Mouse (Mus musculus) 416B (cell line): ENCODE measurements at regions not wholly inside any gene's neighbourhood (a gene's known extent, or its start where the extent isn't known, plus 50 kb on each side); places are given as distances from the start of the nearest gene placed in this dataset.

Experiments used
- DNase-seq: peaks from one replicate; pipeline ENCODE4 v3.0.0; 2011; ENCODE audit warnings: low read depth

- DNase-seq: no peak
These were observed 115.8 kb downstream of the Lnpk start for GRCm38 (mm10) chr2:74463407-74463806.

GRCm38 (mm10) chr2:74461211-74461844, 117.9 kb downstream of the Lnpk start:
- no peak for DNase-seq

GRCm38 (mm10) chr2:74454431-74454830, 124.8 kb downstream of the Lnpk start:
- no peak for DNase-seq

- DNase-seq: no peak
These were observed 126.6 kb downstream of the Lnpk start for GRCm38 (mm10) chr2:74452679-74453078.

- no peak for DNase-seq
These were observed 127.7 kb downstream of the Lnpk start for GRCm38 (mm10) chr2:74451578-74451977.

- DNase-seq: no peak
These were observed 128.2 kb downstream of the Lnpk start for GRCm38 (mm10) chr2:74451038-74451437.

GRCm38 (mm10) chr2:74450064-74450765, 129.0 kb downstream of the Lnpk start:
- no peak for DNase-seq

GRCm38 (mm10) chr2:74435184-74435911, 143.9 kb downstream of the Lnpk start:
- DNase-seq: no peak

GRCm38 (mm10) chr2:74426746-74427145, 152.5 kb downstream of the Lnpk start:
- no peak for DNase-seq

GRCm38 (mm10) chr2:74424726-74425125, 154.5 kb downstream of the Lnpk start:
- no peak for DNase-seq

- no peak for DNase-seq
These were observed 163.1 kb downstream of the Lnpk start for GRCm38 (mm10) chr2:74416097-74416496.

- DNase-seq: no peak
These were observed 164.5 kb downstream of the Lnpk start for GRCm38 (mm10) chr2:74414721-74415120.

GRCm38 (mm10) chr2:74409856-74410404, 169.3 kb downstream of the Lnpk start:
- DNase-seq: no peak

GRCm38 (mm10) chr2:74404493-74404892, 174.7 kb downstream of the Lnpk start:
- DNase-seq: no peak

GRCm38 (mm10) chr2:74391064-74391463, 188.2 kb downstream of the Lnpk start:
- no peak for DNase-seq

- DNase-seq: no peak
These were observed 191.2 kb downstream of the Lnpk start for GRCm38 (mm10) chr2:74388078-74388477.

- DNase-seq: no peak
These were observed 194.3 kb downstream of the Lnpk start for GRCm38 (mm10) chr2:74384918-74385317.

- DNase-seq: no peak
These were observed 198.5 kb downstream of the Lnpk start for GRCm38 (mm10) chr2:74380574-74381287.

- no peak for DNase-seq
These were observed 200.5 kb downstream of the Lnpk start for GRCm38 (mm10) chr2:74378709-74379108.

GRCm38 (mm10) chr2:74373938-74374337, 205.3 kb downstream of the Lnpk start:
- DNase-seq: no peak

- no peak for DNase-seq
These were observed 206.2 kb downstream of the Lnpk start for GRCm38 (mm10) chr2:74373056-74373455.

- no peak for DNase-seq
These were observed 216.0 kb downstream of the Lnpk start for GRCm38 (mm10) chr2:74363255-74363654.
